39 mouse cellular contexts compared by ENCODE assay signal in the genomic region with DNA sequence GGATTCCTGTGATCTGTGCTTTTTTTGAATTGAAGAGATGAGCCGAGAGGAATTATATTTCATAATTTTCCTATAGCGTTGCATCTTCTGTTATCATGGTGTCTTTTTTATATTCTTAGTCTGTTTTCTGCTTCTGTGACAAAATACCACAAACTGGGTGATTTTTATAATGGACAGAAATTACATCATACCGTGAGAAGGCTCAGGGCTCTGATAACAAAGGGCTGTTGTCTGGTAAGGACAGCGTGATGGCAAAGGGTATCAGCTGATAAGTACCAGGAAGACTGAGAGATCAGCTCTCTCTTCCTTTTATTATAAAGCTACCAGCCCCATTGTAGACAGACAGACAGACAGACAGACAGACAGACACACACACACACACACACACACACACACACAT. TPM values are rescaled to one million over a fixed set of nuclear protein-coding genes. Genes with fewer than 3 reads are reported as not detected.
"Had no signal": no experiment of that assay in that cellular context is flagged by ENCODE, and none has a peak within 500 bp of the region (broad histone marks: within the 10 kb centered on the region; RNA-seq: fewer than 3 reads in every experiment).

No protein-coding gene starts in this region.

- H3K4me2 ChIP-seq: limb, embryonic 12.5 days; limb, embryonic 13.5 days; limb, embryonic 15.5 days; liver, embryonic 11.5 days; liver, embryonic 12.5 days; liver, embryonic 13.5 days; liver, embryonic 15.5 days; lung, embryonic 14.5 days; lung, embryonic 15.5 days; midbrain, embryonic 11.5 days; midbrain, embryonic 12.5 days; midbrain, embryonic 13.5 days had no signal

- H3K27me3 ChIP-seq: liver, embryonic 12.5 days; liver, embryonic 13.5 days; liver, embryonic 15.5 days; lung, embryonic 15.5 days; megakaryocyte, embryonic 14.5 days; midbrain, embryonic 15.5 days had no signal

- H3K27ac ChIP-seq: limb, embryonic 10.5 days; limb, embryonic 12.5 days; limb, embryonic 13.5 days; limb, embryonic 15.5 days; liver, embryonic 12.5 days; liver, embryonic 13.5 days; liver, embryonic 14.5 days; liver, embryonic 15.5 days; lung, embryonic 15.5 days; macrophage; midbrain, embryonic 10.5 days; midbrain, embryonic 12.5 days had no signal

- H3K36me3 ChIP-seq: limb, embryonic 10.5 days; limb, embryonic 12.5 days; limb, embryonic 15.5 days; lung, embryonic 15.5 days; midbrain, embryonic 10.5 days; midbrain, embryonic 12.5 days; midbrain, embryonic 13.5 days; midbrain, embryonic 15.5 days had no signal

- H3K4me3 ChIP-seq: limb, embryonic 10.5 days; limb, embryonic 12.5 days; limb, embryonic 13.5 days; limb, embryonic 15.5 days; liver, embryonic 12.5 days; liver, embryonic 13.5 days; liver, embryonic 15.5 days; lung, embryonic 15.5 days; megakaryocyte, embryonic 14.5 days; midbrain, embryonic 10.5 days; midbrain, embryonic 12.5 days; midbrain, embryonic 13.5 days; midbrain, embryonic 15.5 days; myocyte had no signal

- DNase-seq: left cerebral cortex, postnatal 4 days; liver; liver, embryonic 13.5 days; liver, postnatal 0 days; lung, adult 18-20 months; lung, adult 2 months; lung, embryonic 14.5 days; lung, postnatal 10 days; lung, postnatal 14 days; lung, postnatal 36 days; lung, postnatal 4 days had no signal

- H3K9ac ChIP-seq: limb, embryonic 12.5 days; limb, embryonic 13.5 days; limb, embryonic 15.5 days; liver, embryonic 12.5 days; liver, embryonic 13.5 days; liver, embryonic 14.5 days; liver, embryonic 15.5 days; liver, postnatal 0 days; lung, embryonic 14.5 days; lung, embryonic 15.5 days; midbrain, embryonic 12.5 days; midbrain, embryonic 13.5 days; midbrain, embryonic 15.5 days had no signal

- ATAC-seq: liver, embryonic 12.5 days; liver, postnatal 0 days; lung, postnatal 0 days; midbrain, embryonic 13.5 days; midbrain, embryonic 15.5 days; midbrain, embryonic 16.5 days had no signal

- H3K9me3 ChIP-seq: limb, embryonic 10.5 days; limb, embryonic 12.5 days; limb, embryonic 13.5 days; limb, embryonic 15.5 days; liver, embryonic 12.5 days; liver, embryonic 13.5 days; liver, embryonic 15.5 days; lung, embryonic 15.5 days; megakaryocyte, embryonic 14.5 days; midbrain, embryonic 10.5 days; midbrain, embryonic 12.5 days; midbrain, embryonic 13.5 days; midbrain, embryonic 15.5 days had no signal

RNA-seq across cellular contexts. Expression of a gene that starts 54.8 kb away (rescaled TPM):
- total RNA-seq: liver, adult 2 months; megakaryocyte progenitor cell, adult 5-6 weeks; megakaryocyte, adult 5-6 weeks; megakaryocyte-erythroid progenitor cell, adult 5-6 weeks; midbrain, postnatal 0 days; monocyte, adult 5-6 weeks had no signal
- polyA plus RNA-seq: limb, embryonic 14.5 days; limb, embryonic 15.5 days; liver, adult 2 months; liver, embryonic 11.5 days; liver, embryonic 12.5 days; liver, embryonic 13.5 days; liver, embryonic 14.5 days; liver, embryonic 15.5 days; liver, embryonic 16.5 days; liver, postnatal 0 days; macrophage; myocyte; neural tube, embryonic 11.5 days had no signal
